Mouse (Mus musculus): ENCODE results near the gene Cdh15. TPM values are rescaled to one million over a fixed set of nuclear protein-coding genes. Genes with fewer than 3 reads are reported as not detected.

The Cdh15 gene
- polyA plus RNA-seq, 1 experiment: not detected

DNA sequence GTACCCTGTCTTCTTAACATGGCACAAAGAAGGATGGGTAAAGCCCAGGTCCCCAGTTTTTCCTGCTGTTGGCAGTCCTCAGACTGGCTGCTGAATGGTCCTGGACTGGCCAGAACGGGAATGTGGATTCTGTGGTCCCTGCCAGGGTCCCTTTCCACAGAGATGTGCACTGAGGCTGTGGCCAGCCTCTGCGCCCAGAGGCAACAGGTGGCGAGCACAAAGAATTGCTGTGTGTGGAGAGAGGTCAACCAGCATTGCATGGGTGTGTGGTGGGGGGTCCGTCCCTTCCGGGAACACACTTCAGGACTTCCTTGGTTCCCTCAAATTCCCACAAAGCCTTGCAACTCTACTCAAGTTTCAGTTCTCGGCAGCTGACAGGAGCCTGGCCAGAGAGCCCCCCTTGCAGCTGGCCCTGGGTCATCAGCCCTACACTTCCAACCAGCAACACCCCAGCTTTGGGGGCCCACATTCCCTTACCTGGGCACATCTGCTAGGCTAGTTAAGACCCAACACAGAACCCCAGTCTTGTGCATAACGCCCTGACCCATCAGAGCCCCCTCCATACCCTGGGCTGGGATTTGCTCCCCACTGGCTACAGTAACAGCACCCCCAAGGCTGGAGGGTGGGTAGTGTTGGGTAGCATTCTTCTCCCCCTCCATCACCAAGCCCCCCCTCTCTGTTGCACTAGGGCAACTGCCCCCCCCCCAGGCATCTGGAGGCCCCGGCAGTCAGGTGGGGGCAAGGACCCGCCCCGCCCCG, 1.6 kb downstream of the Cdh15 start:
- Histone ChIP-seq H3K27ac (ENCODE audit: control insufficient read depth, insufficient read depth, low read depth, low read length, poor library complexity) (no peak overlapping the region), H3K4me1 (ENCODE audit: control insufficient read depth, insufficient read depth, low read length) (no peaks in the 10 kb centered on the region; the same call in 1 of the 2 replicates), H3K4me3 (replicated peaks; ENCODE audit: control insufficient read depth, low read depth, low read length) (no peak overlapping the region)
- 78% methylated on average over 11 of the region's 11 CpGs for WGBS
- no peak for TF ChIP-seq POLR2A (IDR thresholded peaks at IDR 0.05; ENCODE audit: borderline replicate concordance, control insufficient read depth, low read depth, low read length)
- TF ChIP-seq CTCF (IDR thresholded peaks at IDR 0.05; ENCODE audit: control insufficient read depth, insufficient read depth, low read length): no peak

DNA sequence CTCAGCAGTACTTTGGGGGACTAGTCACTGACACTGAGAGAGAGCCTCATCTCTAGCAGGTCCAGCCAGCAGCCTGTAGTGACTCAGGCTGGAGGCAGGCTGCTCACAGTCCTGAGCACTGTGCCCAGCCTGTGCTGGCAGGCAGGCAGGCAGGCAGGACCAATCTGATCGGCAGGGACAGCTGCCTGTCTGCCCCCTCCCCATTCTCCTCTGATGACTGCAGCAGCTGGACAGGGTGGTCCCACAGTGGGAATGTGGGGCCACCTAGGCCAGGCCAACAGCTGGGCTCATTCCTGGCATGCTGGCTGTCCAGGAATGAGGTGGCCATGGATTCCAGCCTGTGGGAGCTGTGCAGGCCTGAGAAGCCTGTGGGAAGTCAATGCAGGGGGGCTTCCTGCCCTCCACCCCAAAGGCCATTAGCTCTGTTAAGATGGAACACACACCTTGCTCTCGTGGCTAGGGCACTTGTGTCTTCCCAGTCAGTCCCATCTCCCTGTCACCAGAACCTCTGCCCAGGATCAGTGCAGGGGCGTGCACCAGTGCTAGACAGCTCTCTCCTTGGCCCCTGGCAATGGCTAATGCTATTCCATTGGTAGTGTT, 3.0 kb downstream of the Cdh15 start:
- TF ChIP-seq CTCF (IDR thresholded peaks at IDR 0.05; ENCODE audit: control insufficient read depth, insufficient read depth, low read length) (no peak), POLR2A (IDR thresholded peaks at IDR 0.05; ENCODE audit: borderline replicate concordance, control insufficient read depth, low read depth, low read length) (no peak)
- no peaks in the 10 kb centered on the region; the same call in 1 of the 2 replicates for H3K4me1 ChIP-seq (ENCODE audit: control insufficient read depth, insufficient read depth, low read length)
- no peak overlapping the region for H3K27ac ChIP-seq (ENCODE audit: control insufficient read depth, insufficient read depth, low read depth, low read length, poor library complexity)
- H3K4me3 ChIP-seq (replicated peaks; ENCODE audit: control insufficient read depth, low read depth, low read length): no peak overlapping the region
- WGBS: 74% methylated on average over 3 of the region's 3 CpGs

DNA sequence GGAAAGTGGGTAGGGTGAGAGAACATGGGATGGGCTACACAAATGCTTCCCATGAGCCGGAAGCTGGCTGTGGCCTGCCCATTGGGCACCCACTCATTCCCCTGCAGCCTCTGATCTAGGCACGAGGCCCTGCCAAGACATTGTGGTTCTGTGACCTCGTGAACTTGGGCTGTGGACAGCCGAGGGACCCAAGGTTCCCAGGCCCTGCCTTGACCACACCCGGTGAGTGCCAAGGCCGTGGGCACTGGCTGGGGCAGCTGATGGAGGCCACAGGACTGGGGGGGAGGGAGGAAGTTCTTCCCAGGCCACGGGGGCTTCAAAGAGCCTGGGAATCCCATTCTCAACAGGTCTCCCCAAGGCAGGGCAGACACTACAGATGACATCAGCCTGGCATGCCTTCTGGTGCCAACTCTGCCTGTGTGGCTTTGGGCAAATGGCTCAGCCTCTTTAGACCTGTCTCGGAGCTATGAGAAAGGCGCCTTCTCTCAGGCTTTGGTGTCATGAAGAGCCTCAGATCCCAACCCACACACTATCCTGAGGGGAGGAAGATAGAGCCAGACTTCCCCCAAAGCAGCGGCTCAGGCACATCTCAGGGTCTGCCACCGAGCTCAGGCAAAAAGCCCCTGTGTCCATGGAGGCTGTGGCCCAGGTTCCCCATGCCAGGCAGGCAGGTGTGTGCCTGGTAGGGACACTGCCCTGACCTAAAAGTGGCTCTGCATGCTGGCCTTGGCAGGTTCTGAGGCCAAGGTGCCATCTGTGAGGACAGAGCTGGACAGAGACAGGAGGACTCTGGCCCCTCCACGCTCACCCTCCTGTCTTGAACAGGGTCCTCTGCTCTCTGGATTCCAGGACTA, 4.2 kb downstream of the Cdh15 start:
- TF ChIP-seq POLR2A (IDR thresholded peaks at IDR 0.05; ENCODE audit: borderline replicate concordance, control insufficient read depth, low read depth, low read length) (no peak), CTCF (IDR thresholded peaks at IDR 0.05; ENCODE audit: control insufficient read depth, insufficient read depth, low read length) (no peak)
- H3K27ac ChIP-seq (ENCODE audit: control insufficient read depth, insufficient read depth, low read depth, low read length, poor library complexity): no peak overlapping the region; the same call in 1 of the 2 replicates
- H3K4me3 ChIP-seq (replicated peaks; ENCODE audit: control insufficient read depth, low read depth, low read length): no peak overlapping the region
- WGBS: 73% methylated on average over 12 of the region's 12 CpGs
- H3K4me1 ChIP-seq (ENCODE audit: control insufficient read depth, insufficient read depth, low read length): no peaks in the 10 kb centered on the region; the same call in 1 of the 2 replicates

DNA sequence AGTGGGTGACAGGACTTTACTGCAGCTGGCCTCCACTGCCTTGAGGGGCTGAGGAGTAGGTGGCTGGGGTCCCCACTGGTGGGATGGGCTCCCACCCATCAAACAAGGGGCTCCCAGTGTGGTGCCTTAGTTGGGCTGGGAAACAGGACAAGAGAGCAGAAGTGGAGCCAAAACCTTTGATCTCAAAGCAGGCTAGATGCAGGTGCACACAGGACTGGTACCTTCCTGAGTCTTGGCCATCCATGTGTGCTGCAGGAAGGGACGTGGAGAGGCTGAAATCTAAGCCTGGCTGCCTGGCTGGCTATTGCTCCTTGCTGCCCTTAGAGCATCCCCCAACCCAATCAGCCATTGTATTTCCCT, 4.8 kb downstream of the Cdh15 start:
- TF ChIP-seq CTCF (IDR thresholded peaks at IDR 0.05; ENCODE audit: control insufficient read depth, insufficient read depth, low read length) (no peak), POLR2A (IDR thresholded peaks at IDR 0.05; ENCODE audit: borderline replicate concordance, control insufficient read depth, low read depth, low read length) (no peak)
- H3K4me1 ChIP-seq (ENCODE audit: control insufficient read depth, insufficient read depth, low read length): no peaks in the 10 kb centered on the region; the same call in 1 of the 2 replicates
- WGBS: 58% methylated on average over 1 of the region's 1 CpGs
- H3K4me3 ChIP-seq (replicated peaks; ENCODE audit: control insufficient read depth, low read depth, low read length): no peak overlapping the region
- H3K27ac ChIP-seq (ENCODE audit: control insufficient read depth, insufficient read depth, low read depth, low read length, poor library complexity): no peak overlapping the region

DNA sequence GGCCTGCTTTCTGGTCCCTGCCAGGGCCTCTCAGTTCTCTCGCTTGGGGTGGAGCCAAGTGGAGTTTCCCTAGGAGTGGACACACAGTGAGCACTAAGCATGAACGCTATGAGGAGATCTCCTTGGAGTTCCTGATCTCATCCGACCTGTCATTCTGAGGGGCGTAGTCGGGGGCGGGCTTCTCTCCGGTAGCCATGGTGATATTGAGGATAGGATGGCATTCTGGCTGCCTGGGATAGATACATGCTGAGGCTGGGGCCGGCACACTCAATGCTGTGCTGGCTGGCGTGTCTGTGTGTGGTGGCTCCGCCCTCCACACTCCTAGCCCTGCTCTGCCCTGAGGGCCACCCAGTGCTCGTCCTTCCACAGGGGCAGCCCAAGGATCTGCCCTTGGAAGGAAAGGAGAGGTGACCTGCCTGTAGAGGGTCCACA, 5.6 kb downstream of the Cdh15 start:
- no peak for TF ChIP-seq CTCF (IDR thresholded peaks at IDR 0.05; ENCODE audit: control insufficient read depth, insufficient read depth, low read length)
- no peak for TF ChIP-seq POLR2A (IDR thresholded peaks at IDR 0.05; ENCODE audit: borderline replicate concordance, control insufficient read depth, low read depth, low read length)
- no peak overlapping the region for H3K27ac ChIP-seq (ENCODE audit: control insufficient read depth, insufficient read depth, low read depth, low read length, poor library complexity)
- H3K4me3 ChIP-seq (replicated peaks; ENCODE audit: control insufficient read depth, low read depth, low read length): no peak overlapping the region
- 72% methylated on average over 11 of the region's 11 CpGs for WGBS
- no peaks in the 10 kb centered on the region; the same call in 1 of the 2 replicates for H3K4me1 ChIP-seq (ENCODE audit: control insufficient read depth, insufficient read depth, low read length)

DNA sequence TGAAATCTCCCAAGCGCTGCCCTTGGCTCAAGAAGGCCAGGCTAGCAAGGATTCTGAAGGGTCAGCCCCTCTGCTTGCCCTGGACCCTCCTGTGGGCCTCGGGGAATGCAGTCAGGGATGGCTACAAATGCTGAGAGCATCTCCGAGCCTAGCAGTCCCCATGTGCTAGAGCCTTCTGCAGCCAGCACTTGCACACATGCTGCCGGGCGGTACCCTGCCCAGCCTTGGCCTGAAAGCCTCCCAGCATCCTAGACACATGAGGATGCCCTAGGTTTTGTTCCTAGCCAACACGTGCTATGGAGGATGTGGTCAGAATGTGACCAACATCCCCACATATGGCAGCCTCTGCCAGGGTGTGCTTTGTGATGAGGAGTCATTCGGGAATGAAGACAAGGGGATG, 6.6 kb downstream of the Cdh15 start:
- H3K4me3 ChIP-seq (replicated peaks; ENCODE audit: control insufficient read depth, low read depth, low read length): no peak overlapping the region
- WGBS: 68% methylated on average over 7 of the region's 7 CpGs
- H3K4me1 ChIP-seq (ENCODE audit: control insufficient read depth, insufficient read depth, low read length): no peaks in the 10 kb centered on the region
- TF ChIP-seq POLR2A (IDR thresholded peaks at IDR 0.05; ENCODE audit: borderline replicate concordance, control insufficient read depth, low read depth, low read length) (no peak), CTCF (IDR thresholded peaks at IDR 0.05; ENCODE audit: control insufficient read depth, insufficient read depth, low read length) (no peak)
- no peak overlapping the region for H3K27ac ChIP-seq (ENCODE audit: control insufficient read depth, insufficient read depth, low read depth, low read length, poor library complexity)

DNA sequence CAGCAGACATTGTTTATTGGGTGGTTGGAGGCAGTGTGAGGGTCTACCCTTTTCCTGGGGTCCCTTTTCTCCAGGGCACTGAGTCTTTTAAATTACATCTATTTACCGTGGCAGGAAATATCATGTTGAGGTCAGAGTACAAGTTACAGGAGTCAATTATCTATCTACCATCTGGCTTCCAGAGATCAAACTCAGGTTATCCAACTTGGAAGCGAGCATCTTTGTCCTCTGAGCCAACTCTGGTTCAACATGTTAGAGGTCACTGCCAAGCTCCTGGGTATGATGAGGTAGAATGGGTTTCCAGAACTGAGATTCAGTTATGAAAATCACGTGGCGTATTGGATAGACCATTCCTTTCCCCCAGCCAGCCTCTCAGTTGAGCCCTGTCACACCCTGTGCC, 7.4 kb downstream of the Cdh15 start:
- WGBS: 78% methylated on average over 4 of the region's 4 CpGs
- Histone ChIP-seq H3K4me3 (replicated peaks; ENCODE audit: control insufficient read depth, low read depth, low read length) (no peak overlapping the region), H3K27ac (ENCODE audit: control insufficient read depth, insufficient read depth, low read depth, low read length, poor library complexity) (no peak overlapping the region), H3K4me1 (ENCODE audit: control insufficient read depth, insufficient read depth, low read length) (no peaks in the 10 kb centered on the region)
- TF ChIP-seq POLR2A (IDR thresholded peaks at IDR 0.05; ENCODE audit: borderline replicate concordance, control insufficient read depth, low read depth, low read length) (no peak), CTCF (IDR thresholded peaks at IDR 0.05; ENCODE audit: control insufficient read depth, insufficient read depth, low read length) (no peak)

DNA sequence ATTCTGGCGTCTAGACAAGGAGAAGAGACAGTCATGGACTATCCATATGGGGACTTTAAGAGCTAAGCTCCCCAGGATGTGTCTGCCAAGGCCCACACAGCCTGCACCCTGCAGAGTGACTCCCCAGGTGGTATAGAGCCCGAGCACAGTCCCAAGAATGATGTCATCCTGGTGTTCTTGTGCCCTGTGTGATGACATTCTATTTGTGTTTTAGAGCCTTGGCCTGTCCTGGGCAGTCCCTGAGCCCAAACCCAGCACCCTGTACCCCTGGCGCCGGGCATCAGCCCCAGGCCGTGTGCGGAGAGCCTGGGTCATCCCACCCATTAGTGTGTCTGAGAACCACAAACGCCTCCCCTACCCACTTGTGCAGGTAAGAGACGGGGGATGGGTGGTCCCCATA, 8.5 kb downstream of the Cdh15 start:
- Histone ChIP-seq H3K4me3 (replicated peaks; ENCODE audit: control insufficient read depth, low read depth, low read length) (no peak overlapping the region), H3K4me1 (ENCODE audit: control insufficient read depth, insufficient read depth, low read length) (no peaks in the 10 kb centered on the region), H3K27ac (ENCODE audit: control insufficient read depth, insufficient read depth, low read depth, low read length, poor library complexity) (no peak overlapping the region)
- WGBS: 77% methylated on average over 8 of the region's 8 CpGs
- TF ChIP-seq POLR2A (IDR thresholded peaks at IDR 0.05; ENCODE audit: borderline replicate concordance, control insufficient read depth, low read depth, low read length): no peak
- TF ChIP-seq CTCF (IDR thresholded peaks at IDR 0.05; ENCODE audit: control insufficient read depth, insufficient read depth, low read length): no peak
